Comparison of ENCODE assay signal across 7 mouse cellular contexts in the genomic region with DNA sequence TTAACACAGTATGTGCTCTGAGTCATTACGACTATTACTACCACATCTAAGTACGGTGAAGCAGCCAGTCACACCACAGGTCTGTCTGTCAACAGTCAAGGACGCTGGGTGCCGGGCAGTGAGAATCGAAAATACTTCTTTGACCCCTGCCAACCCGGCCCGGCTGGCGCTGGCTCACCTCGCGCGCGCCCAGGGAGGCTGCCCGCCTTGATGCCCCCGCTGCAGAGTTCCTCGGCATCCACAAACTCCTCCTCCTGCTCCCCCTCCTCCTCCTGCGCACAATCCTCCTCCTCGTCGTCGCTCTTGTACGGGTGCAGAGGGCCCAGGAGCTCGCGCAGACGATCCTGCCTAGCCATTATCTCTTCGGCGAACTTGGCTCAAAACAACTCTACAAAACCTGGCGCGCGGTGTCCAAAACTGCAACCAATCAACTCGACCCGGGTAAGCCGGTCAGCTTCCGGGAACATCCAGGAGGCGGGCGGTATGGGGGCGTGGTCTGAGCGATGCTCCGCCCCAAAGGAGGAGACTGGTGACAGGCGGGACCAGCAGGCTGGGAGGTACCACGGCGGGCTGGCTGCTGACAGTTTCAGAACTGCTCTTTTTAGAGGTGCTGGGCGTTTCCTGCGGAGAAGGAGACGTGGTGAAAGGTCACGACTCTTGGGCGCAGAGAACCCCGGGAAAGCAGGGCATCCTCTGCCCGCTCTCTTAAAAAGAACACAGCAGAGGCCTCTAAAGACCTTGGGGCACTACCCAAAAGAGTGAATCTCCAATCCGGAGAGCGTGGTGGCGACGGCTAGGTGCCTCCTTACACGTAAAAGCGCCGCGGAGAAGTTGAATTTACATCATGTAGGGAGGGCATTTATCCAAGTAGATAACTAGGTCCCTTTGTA. TPM values are rescaled to one million over a fixed set of nuclear protein-coding genes. Genes with fewer than 3 reads are reported as not detected.
DNase-seq lines count a peak whose midpoint lies in the region; ATAC-seq lines count a peak whose summit lies in the region.

A gene (minus strand): TSS at position 481 of the 890 bp plus-strand sequence.

- H3K27me3 ChIP-seq in intestine, embryonic 15.5 days (replicated peaks), result no peaks in the 10 kb centered on the region
- H3K27me3 ChIP-seq in midbrain, embryonic 10.5 days (ENCODE audit: low read depth, poor library complexity, severe bottlenecking), result no peaks in the 10 kb centered on the region

- H3K4me2 ChIP-seq in intestine, embryonic 15.5 days (replicated peaks), result peak within 1 kb of the TSS; percentile 75

- no peaks in the 10 kb centered on the region for H3K4me1 ChIP-seq in intestine, embryonic 15.5 days (replicated peaks)
- H3K4me1 ChIP-seq in midbrain, embryonic 10.5 days, result 0 out of 2 replicates have a peak, but pooled peaks cover 7% of the 10 kb centered on the region

- H3K36me3 ChIP-seq in intestine, embryonic 15.5 days, result no peaks in the 10 kb centered on the region
- no peaks in the 10 kb centered on the region for H3K36me3 ChIP-seq in midbrain, embryonic 10.5 days

- peak within 1 kb of the TSS; percentile 70 for H3K9ac ChIP-seq in intestine, embryonic 15.5 days

- peak within 1 kb of the TSS; percentile 82 for H3K27ac ChIP-seq in intestine, embryonic 15.5 days
- peak within 1 kb of the TSS; percentile 88 for H3K27ac ChIP-seq in midbrain, embryonic 10.5 days (replicated peaks)

- 1% methylated on average over 55 of the region's 55 CpGs for WGBS in intestine, embryonic 15.5 days
- WGBS in midbrain, embryonic 10.5 days, result 1% methylated on average over 55 of the region's 55 CpGs

- H3K4me3 ChIP-seq in intestine, embryonic 15.5 days (replicated peaks), result peak within 1 kb of the TSS; percentile 76
- H3K4me3 ChIP-seq in midbrain, embryonic 10.5 days, result peak within 1 kb of the TSS; percentile 80

- H3K9me3 ChIP-seq in intestine, embryonic 15.5 days, result no peaks in the 10 kb centered on the region
- H3K9me3 ChIP-seq in midbrain, embryonic 10.5 days (replicated peaks), result no peaks in the 10 kb centered on the region

- ATAC-seq in intestine, embryonic 15.5 days, result peak; percentile 100

- DNase-seq in adrenal gland, adult 2 months, result peak; percentile 99
- peak; percentile 91 for DNase-seq in embryo, embryonic 11.5 days (ENCODE audit: low read depth, low spot score)
- peak; percentile 99 for DNase-seq in gastrocnemius, postnatal 36 days
- DNase-seq in left cerebral cortex, postnatal 25 days (ENCODE audit: low spot score in 2 of 2), result peak; percentile 92 to 96
- DNase-seq in midbrain, embryonic 10.5 days (ENCODE audit: low spot score), result peak; percentile 97
- peak; percentile 93 for DNase-seq in right cerebral cortex, postnatal 4 days

- intact Hi-C loops in gastrocnemius, postnatal 36 days (cut with DNase I), result no loop called here
- intact Hi-C loops in left cerebral cortex, postnatal 25 days (cut with DNase I), result no loop called here

RNA-seq across cellular contexts. Expression of the gene that starts here (rescaled TPM):
- total RNA-seq in adrenal gland, adult 2 months (2021), result 10 to 100 TPM in 1 of 2 experiments, 1 to 10 TPM in 1; 6.9 to 10.1 TPM
- 3.4 and 4.8 TPM in 2 replicates for polyA plus RNA-seq in adrenal gland, adult 2 months (2012; rRNA removed)
- total RNA-seq in gastrocnemius, postnatal 36 days (2021), result 1 to 10 TPM; 6.5 to 8.6 TPM
- polyA plus RNA-seq in intestine, embryonic 15.5 days (2015; fragmentation: Nextera tagmentation; extraction: Ambion mirVana), result 4.4 and 5.4 TPM in 2 replicates
- 1 to 10 TPM; 3.3 to 3.6 TPM for total RNA-seq in left cerebral cortex, postnatal 25 days (2021)
- polyA plus RNA-seq in midbrain, embryonic 10.5 days (2016; fragmentation: Nextera tagmentation; extraction: Ambion mirVana), result 5.2 and 6.1 TPM in 2 replicates

Comparison
In these comparisons a context has a peak if more than half of its experiments do, and no peak if none do; other contexts are left out.
1. Peak in every context shown above with its lines: DNase-seq, ATAC-seq, H3K4me3 ChIP-seq and H3K27ac ChIP-seq.